Mouse (Mus musculus): ENCODE measurements around the gene Cbx7. TPM values are rescaled to one million over a fixed set of nuclear protein-coding genes. Genes with fewer than 3 reads are reported as not detected.
A peak's percentile ranks its signal among the peaks of the same experiment; 100 is the strongest.

The Cbx7 gene
- total and polyA plus RNA-seq, 3 experiments = 8.1 to 12.4 (median 12.1) TPM

DNA sequence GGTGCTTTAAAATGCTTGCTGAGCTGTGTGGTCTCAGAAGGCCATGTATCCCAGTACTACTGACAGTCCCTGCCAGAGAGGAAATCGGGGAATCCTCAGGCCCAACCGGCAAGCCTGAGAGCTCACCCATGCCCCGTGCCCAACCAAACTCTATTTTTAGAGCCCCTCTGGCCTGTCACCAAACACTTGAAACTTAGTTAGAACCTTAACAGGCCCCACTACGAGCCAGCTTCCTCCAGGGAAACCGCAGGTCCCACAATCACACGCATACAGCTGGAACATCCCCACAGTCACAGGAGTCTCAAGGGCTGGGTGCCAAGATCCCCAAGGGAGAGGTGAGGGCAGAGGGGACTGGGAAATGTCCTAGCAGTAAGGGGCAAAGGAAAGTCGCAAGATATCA lies 35.2 kb upstream of the Cbx7 start:
- Histone ChIP-seq H3K4me2 (ENCODE audit: insufficient read depth, low read depth, poor library complexity, severe bottlenecking) (no peak overlapping the region), H3K9ac (ENCODE audit: insufficient read depth, low read depth) (no peak overlapping the region), H3K79me2 (replicated peaks; ENCODE audit: control insufficient read depth, extremely low read depth, insufficient read depth, poor library complexity, severe bottlenecking) (no peaks in the 10 kb centered on the region), H3K4me1 (ENCODE audit: control insufficient read depth in 1 of 2, insufficient read depth in 2 of 2) (peaks cover 17 to 32% of the 10 kb centered on the region in 2 experiments), H3K36me3 (replicated peaks in 1 of 2; ENCODE audit: control insufficient read depth in 1 of 2, insufficient read depth in 1 of 2, low read length in 1 of 2) (no peaks in the 10 kb centered on the region), H3K27ac (ENCODE audit: insufficient read depth, low read depth) (no peak overlapping the region), H3K4me3 (replicated peaks in 1 of 3; ENCODE audit: low read depth in 2 of 3, low read length in 2 of 3, poor library complexity in 1 of 3) (no peak overlapping the region), H3K27me3 (replicated peaks) (peaks cover 4% of the 10 kb centered on the region), H3K9me3 (replicated peaks; ENCODE audit: low read length) (no peaks in the 10 kb centered on the region)
- no peak for DNase-seq (ENCODE audit: extremely low read depth)
- in situ Hi-C loops (cut with MboI; ENCODE audit: low pct_ligation_motif_present, low pct_unique_long_range_greater_than_20kb, low sequenced_read_pairs) = no loop called here
- TF ChIP-seq POLR2A (IDR thresholded peaks at IDR 0.05; ENCODE audit: low read depth, low read length) (no peak), NELFE (IDR thresholded peaks at IDR 0.05; ENCODE audit: low read depth, low read length) (no peak), UBTF (IDR thresholded peaks at IDR 0.05; ENCODE audit: low read depth, low read length) (no peak), TCF12 (IDR thresholded peaks at IDR 0.05; ENCODE audit: low read depth, low read length) (no peak), MEF2A (IDR thresholded peaks at IDR 0.05; ENCODE audit: borderline replicate concordance, low read depth, low read length) (no peak), BHLHE40 (IDR thresholded peaks at IDR 0.05; ENCODE audit: low read depth, low read length) (0 out of 2 replicates have a peak, but pooled peaks have one; percentile 42)
- dilution Hi-C loops (cut with MboI; ENCODE audit: extremely low pct_ligation_motif_present, extremely low pct_unique_long_range_greater_than_20kb, low sequenced_read_pairs) = no loop called here

- H3K4me1 ChIP-seq (ENCODE audit: control insufficient read depth in 1 of 2, insufficient read depth in 2 of 2) = peaks cover 17 to 32% of the 10 kb centered on the region in 2 experiments
- dilution Hi-C loops (cut with MboI; ENCODE audit: extremely low pct_ligation_motif_present, extremely low pct_unique_long_range_greater_than_20kb, low sequenced_read_pairs) = no loop called here
Measured at GRCm38 (mm10) chr15:80005436-80005835, 34.5 kb upstream of the Cbx7 start.

DNA sequence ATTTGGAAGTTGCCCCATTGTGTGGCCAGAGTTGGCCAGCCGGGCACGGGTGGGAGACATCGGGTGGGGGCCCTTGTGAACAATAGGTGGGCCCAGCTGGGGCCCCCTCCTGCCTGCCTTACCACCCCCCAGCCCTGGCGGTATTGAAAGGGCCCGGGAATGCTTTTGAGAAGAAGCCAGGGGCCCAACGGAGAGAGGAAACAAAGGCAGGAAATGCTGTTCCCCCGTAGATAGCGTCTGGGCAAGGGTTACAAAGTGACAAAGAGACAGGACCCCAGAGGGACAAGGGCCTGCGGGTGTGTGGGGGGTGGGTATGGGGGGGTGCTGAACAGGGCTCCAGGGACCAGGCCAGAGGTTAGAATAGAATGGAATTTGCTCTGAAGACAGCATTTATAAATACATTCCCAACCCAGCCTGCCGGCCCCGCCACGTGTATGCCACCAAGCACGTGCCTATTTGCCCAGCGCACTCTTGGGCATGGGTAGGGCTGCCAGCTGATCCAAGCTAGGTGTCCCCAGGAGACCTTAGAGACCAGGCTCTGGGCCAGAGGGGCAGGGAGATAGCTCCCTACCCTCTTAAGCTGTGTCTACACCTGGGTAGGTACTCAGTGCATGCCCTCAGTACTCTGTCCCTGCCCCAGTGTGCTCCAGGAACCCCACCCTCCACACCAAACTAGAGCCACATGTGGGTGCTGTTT lies 33.9 kb upstream of the Cbx7 start:
- no peak overlapping the region for H3K9ac ChIP-seq (ENCODE audit: insufficient read depth, low read depth)
- H3K36me3 ChIP-seq (replicated peaks in 1 of 2; ENCODE audit: control insufficient read depth in 1 of 2, insufficient read depth in 1 of 2, low read length in 1 of 2) = no peaks in the 10 kb centered on the region
- no peak overlapping the region for H3K4me2 ChIP-seq (ENCODE audit: insufficient read depth, low read depth, poor library complexity, severe bottlenecking)
- DNase-seq (ENCODE audit: extremely low read depth) = no peak
- no peaks in the 10 kb centered on the region for H3K9me3 ChIP-seq (replicated peaks; ENCODE audit: low read length)
- no peak overlapping the region for H3K27ac ChIP-seq (ENCODE audit: insufficient read depth, low read depth)
- dilution Hi-C loops (cut with MboI; ENCODE audit: extremely low pct_ligation_motif_present, extremely low pct_unique_long_range_greater_than_20kb, low sequenced_read_pairs) = no loop called here
- H3K27me3 ChIP-seq (replicated peaks) = peaks cover 6% of the 10 kb centered on the region
- H3K4me3 ChIP-seq (replicated peaks in 1 of 3; ENCODE audit: low read depth in 2 of 3, low read length in 2 of 3, poor library complexity in 1 of 3) = no peak overlapping the region
- in situ Hi-C loops (cut with MboI; ENCODE audit: low pct_ligation_motif_present, low pct_unique_long_range_greater_than_20kb, low sequenced_read_pairs) = no loop called here
- peaks cover 17 to 31% of the 10 kb centered on the region in 2 experiments for H3K4me1 ChIP-seq (ENCODE audit: control insufficient read depth in 1 of 2, insufficient read depth in 2 of 2)
- H3K79me2 ChIP-seq (replicated peaks; ENCODE audit: control insufficient read depth, extremely low read depth, insufficient read depth, poor library complexity, severe bottlenecking) = no peaks in the 10 kb centered on the region
- no peak for TF ChIP-seq GABPA (IDR thresholded peaks at IDR 0.05; ENCODE audit: insufficient replicate concordance, low read depth, low read length)
- TF ChIP-seq CHD2 (IDR thresholded peaks at IDR 0.05; ENCODE audit: low read length) = no peak
- TF ChIP-seq SIN3A (IDR thresholded peaks at IDR 0.05; ENCODE audit: low read length) = no peak
- TF ChIP-seq USF1 (IDR thresholded peaks at IDR 0.05; ENCODE audit: low read depth, low read length) = no peak
- TF ChIP-seq MAFK (IDR thresholded peaks at IDR 0.05; ENCODE audit: insufficient replicate concordance, low read length) = no peak
- no peak for TF ChIP-seq TCF12 (IDR thresholded peaks at IDR 0.05; ENCODE audit: low read depth, low read length)
- no peak for TF ChIP-seq USF2 (conservative IDR thresholded peaks at IDR 0.05; ENCODE audit: low read depth, low read length)
- no peak for TF ChIP-seq JUN (IDR thresholded peaks at IDR 0.05; ENCODE audit: insufficient read depth, low read depth, low read length)
- TF ChIP-seq MYC (IDR thresholded peaks at IDR 0.05; ENCODE audit: low read depth, low read length) = no peak
- no peak for TF ChIP-seq E2F4 (IDR thresholded peaks at IDR 0.05; ENCODE audit: insufficient replicate concordance, low read depth, low read length)
- TF ChIP-seq ZNF384 (IDR thresholded peaks at IDR 0.05; ENCODE audit: low read depth, low read length) = no peak
- no peak for TF ChIP-seq RCOR1 (conservative IDR thresholded peaks at IDR 0.05; ENCODE audit: low read depth, low read length)
- no peak for TF ChIP-seq POLR2AphosphoS2 (IDR thresholded peaks at IDR 0.05; ENCODE audit: low read depth, low read length)
- no peak for TF ChIP-seq JUND (conservative IDR thresholded peaks at IDR 0.05; ENCODE audit: low read depth, low read length)

More at GRCm38 (mm10) chr15:80005436-80005835, 34.5 kb upstream of the Cbx7 start:
- H3K9ac ChIP-seq (ENCODE audit: insufficient read depth, low read depth) = no peak overlapping the region
- no peak overlapping the region for H3K4me3 ChIP-seq (replicated peaks in 1 of 3; ENCODE audit: low read depth in 2 of 3, low read length in 2 of 3, poor library complexity in 1 of 3)
- no peak for DNase-seq (ENCODE audit: extremely low read depth)
- in situ Hi-C loops (cut with MboI; ENCODE audit: low pct_ligation_motif_present, low pct_unique_long_range_greater_than_20kb, low sequenced_read_pairs) = no loop called here
- H3K4me2 ChIP-seq (ENCODE audit: insufficient read depth, low read depth, poor library complexity, severe bottlenecking) = no peak overlapping the region
- H3K27ac ChIP-seq (ENCODE audit: insufficient read depth, low read depth) = no peak overlapping the region
- H3K36me3 ChIP-seq (replicated peaks in 1 of 2; ENCODE audit: control insufficient read depth in 1 of 2, insufficient read depth in 1 of 2, low read length in 1 of 2) = no peaks in the 10 kb centered on the region
- H3K9me3 ChIP-seq (replicated peaks; ENCODE audit: low read length) = no peaks in the 10 kb centered on the region
- TF ChIP-seq MXI1 (IDR thresholded peaks at IDR 0.05; ENCODE audit: low read depth, low read length) = no peak
- TF ChIP-seq ZMIZ1 (IDR thresholded peaks at IDR 0.05; ENCODE audit: low read depth, low read length) = no peak
- TF ChIP-seq MYC (IDR thresholded peaks at IDR 0.05; ENCODE audit: low read depth, low read length) = no peak
- TF ChIP-seq KAT2A (IDR thresholded peaks at IDR 0.05; ENCODE audit: insufficient replicate concordance, low read length) = no peak
- TF ChIP-seq HCFC1 (IDR thresholded peaks at IDR 0.05; ENCODE audit: low read depth, low read length) = no peak
- TF ChIP-seq E2F4 (IDR thresholded peaks at IDR 0.05; ENCODE audit: insufficient replicate concordance, low read depth, low read length) = no peak
- TF ChIP-seq MAFK (IDR thresholded peaks at IDR 0.05; ENCODE audit: insufficient replicate concordance, low read length) = no peak
- no peak for TF ChIP-seq CHD2 (IDR thresholded peaks at IDR 0.05; ENCODE audit: low read length)
- TF ChIP-seq ELF1 (IDR thresholded peaks at IDR 0.05; ENCODE audit: low read depth, low read length) = no peak
- TF ChIP-seq POLR2A (IDR thresholded peaks at IDR 0.05; ENCODE audit: low read depth, low read length) = no peak
- TF ChIP-seq UBTF (IDR thresholded peaks at IDR 0.05; ENCODE audit: low read depth, low read length) = no peak
- no peak for TF ChIP-seq CHD1 (IDR thresholded peaks at IDR 0.05; ENCODE audit: low read depth, low read length)
- no peak for TF ChIP-seq ZKSCAN1 (IDR thresholded peaks at IDR 0.05; ENCODE audit: borderline replicate concordance, low read depth, low read length)
- TF ChIP-seq ZNF384 (IDR thresholded peaks at IDR 0.05; ENCODE audit: low read depth, low read length) = no peak
- TF ChIP-seq MAZ (IDR thresholded peaks at IDR 0.05; ENCODE audit: low read depth, low read length) = no peak
- no peak for TF ChIP-seq NELFE (IDR thresholded peaks at IDR 0.05; ENCODE audit: low read depth, low read length)
- no peak for TF ChIP-seq MAX (IDR thresholded peaks at IDR 0.05; ENCODE audit: low read length)
- no peak for TF ChIP-seq JUN (IDR thresholded peaks at IDR 0.05; ENCODE audit: insufficient read depth, low read depth, low read length)
- peaks cover 4% of the 10 kb centered on the region for H3K27me3 ChIP-seq (replicated peaks)
- H3K79me2 ChIP-seq (replicated peaks; ENCODE audit: control insufficient read depth, extremely low read depth, insufficient read depth, poor library complexity, severe bottlenecking) = no peaks in the 10 kb centered on the region
